Mouse (Mus musculus) cerebellum, adult 11-12 months (tissue): ENCODE results near the gene Cyp26a1.

Experiments used
- DNase-seq: peaks from one replicate; pipeline ENCODE4 v3.0.0; 2022

Gene Cyp26a1

DNA sequence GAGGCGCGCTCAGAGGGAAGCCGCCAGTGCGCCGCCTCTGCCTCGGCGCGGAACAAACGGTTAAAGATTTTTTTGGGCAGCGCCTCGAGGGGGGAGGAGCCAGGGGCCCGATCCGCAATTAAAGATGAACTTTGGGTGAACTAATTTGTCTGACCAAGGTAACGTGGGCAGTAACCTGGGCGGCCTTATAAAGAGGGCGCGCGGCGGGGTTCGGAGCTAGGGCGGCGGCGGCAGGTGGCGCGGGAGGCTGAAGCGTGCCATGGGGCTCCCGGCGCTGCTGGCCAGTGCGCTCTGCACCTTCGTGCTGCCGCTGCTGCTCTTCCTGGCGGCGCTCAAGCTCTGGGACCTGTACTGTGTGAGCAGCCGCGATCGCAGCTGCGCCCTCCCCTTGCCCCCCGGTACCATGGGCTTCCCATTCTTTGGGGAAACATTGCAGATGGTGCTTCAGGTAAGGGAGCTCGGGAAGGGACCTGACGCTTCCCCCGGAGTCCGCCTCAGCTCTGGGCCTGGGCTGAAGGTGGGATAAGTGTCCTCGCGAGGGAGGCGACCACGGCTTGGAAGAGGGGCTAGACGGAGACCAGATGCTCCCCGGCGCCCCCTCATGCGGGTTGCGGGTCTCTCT, at the start of gene Cyp26a1:
Gene Cyp26a1, plus strand, starts transcription at position 148 of the 622 bp plus-strand sequence.
- no peak for DNase-seq

GRCm38 (mm10) chr19:37647994-37648393, 49.6 kb upstream of the Cyp26a1 start:
- DNase-seq = no peak

- DNase-seq = no peak
Observed at GRCm38 (mm10) chr19:37650526-37650925, 47.1 kb upstream of the Cyp26a1 start.

DNA sequence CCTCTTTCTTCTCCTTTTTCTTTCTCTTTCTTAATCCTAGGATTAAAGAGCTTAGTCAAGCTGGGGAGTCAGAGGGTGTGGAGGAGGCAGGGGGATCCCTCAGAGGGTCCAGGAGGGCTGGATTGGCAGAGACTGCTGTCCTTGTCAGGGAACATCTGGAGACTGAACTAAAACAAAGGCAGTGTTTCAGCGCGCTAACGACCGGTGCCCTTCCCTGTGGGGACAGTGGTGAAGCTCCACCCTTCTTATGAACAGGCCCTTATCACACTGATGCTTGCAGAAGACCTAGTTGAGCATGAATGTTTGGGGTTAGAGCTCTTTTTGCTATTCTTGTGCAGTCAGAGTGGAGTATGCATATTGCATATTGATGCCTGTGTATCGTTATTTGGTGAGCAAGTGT, 43.6 kb upstream of the Cyp26a1 start:
- DNase-seq = no peak

GRCm38 (mm10) chr19:37656441-37656840, 41.2 kb upstream of the Cyp26a1 start:
- DNase-seq = no peak

GRCm38 (mm10) chr19:37665256-37665655, 32.3 kb upstream of the Cyp26a1 start:
- DNase-seq = no peak

DNA sequence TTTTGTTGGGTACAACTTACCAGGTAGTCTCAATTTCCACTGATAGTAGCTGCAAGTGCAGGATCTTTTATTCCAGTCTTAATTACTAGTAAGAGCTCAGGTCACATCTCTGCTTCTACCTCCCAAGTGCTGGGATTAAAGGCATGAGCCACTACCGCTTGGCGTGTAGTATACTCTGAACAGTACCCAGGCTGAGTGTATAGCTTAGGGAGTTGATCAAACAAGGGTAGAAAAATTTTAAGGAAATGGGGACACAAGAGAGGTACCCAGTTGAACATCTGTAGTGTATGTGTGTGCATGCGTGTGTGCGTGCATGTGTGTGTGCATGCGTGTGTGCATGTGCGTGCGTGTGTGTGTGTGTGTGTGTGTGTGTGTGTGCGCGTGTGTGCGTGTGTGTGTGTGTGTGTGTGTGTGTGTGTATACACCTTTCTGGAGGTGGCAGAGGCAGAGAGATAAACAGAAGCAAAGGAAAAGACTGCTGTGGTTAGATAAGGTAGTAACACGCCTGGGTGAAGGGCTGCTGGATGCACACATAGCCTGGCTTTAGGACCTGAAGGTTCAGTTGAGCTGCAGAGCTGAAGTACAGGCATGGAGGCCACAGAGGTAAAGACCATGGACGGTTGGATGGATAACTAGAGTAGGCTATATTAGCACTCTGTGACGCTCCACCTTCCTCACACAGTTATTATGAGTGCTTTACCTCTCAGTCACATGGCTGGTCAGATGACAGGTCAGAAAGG, 29.6 kb upstream of the Cyp26a1 start:
- no peak for DNase-seq

GRCm38 (mm10) chr19:37668657-37669056, 28.9 kb upstream of the Cyp26a1 start:
- no peak for DNase-seq

DNA sequence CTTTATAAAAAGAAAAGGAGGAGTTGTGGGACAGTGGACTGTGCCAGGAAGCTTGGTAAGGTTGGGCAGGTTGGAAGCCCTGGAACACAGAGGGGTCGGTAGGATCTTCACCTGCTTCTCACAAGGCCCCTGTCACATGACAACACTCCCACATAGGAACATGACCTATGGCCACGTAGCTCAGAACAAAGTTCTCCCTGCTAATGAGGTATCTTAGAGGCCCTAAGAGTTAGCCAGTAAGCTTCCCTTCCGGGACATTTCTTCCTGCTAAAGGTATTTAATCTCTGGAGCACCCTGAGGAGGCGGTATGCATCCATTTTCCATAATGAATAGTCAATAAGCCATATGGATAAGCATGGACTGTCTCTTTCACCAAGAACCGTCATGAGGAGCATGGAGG, 28.1 kb upstream of the Cyp26a1 start:
- no peak for DNase-seq

DNA sequence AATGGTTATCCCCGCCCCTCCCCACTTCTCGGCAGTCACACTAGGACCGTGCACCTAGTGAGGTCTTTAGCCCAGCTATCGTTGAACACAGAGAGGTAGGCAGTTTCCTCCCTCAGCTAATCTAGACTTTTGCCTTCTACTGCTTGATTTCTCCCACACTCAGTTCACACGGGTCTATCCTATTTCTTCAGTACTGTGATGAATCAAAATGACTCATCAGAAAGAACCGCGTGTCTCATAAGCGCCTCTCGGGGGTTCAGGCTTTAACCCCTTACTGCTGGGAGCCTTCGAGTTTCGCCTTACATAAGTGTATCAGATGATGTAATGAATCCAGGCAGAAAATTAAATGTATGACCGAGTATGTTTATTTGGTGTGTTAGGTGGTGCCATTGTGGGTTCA, 24.2 kb upstream of the Cyp26a1 start:
- no peak for DNase-seq

- DNase-seq = no peak
Observed at GRCm38 (mm10) chr19:37685281-37685680, 12.3 kb upstream of the Cyp26a1 start, which contains the start of gene Cyp26c1. Gene Cyp26c1 (plus strand): TSS chr19:37685581.

GRCm38 (mm10) chr19:37686347-37686746, 11.3 kb upstream of the Cyp26a1 start:
- no peak for DNase-seq

DNA sequence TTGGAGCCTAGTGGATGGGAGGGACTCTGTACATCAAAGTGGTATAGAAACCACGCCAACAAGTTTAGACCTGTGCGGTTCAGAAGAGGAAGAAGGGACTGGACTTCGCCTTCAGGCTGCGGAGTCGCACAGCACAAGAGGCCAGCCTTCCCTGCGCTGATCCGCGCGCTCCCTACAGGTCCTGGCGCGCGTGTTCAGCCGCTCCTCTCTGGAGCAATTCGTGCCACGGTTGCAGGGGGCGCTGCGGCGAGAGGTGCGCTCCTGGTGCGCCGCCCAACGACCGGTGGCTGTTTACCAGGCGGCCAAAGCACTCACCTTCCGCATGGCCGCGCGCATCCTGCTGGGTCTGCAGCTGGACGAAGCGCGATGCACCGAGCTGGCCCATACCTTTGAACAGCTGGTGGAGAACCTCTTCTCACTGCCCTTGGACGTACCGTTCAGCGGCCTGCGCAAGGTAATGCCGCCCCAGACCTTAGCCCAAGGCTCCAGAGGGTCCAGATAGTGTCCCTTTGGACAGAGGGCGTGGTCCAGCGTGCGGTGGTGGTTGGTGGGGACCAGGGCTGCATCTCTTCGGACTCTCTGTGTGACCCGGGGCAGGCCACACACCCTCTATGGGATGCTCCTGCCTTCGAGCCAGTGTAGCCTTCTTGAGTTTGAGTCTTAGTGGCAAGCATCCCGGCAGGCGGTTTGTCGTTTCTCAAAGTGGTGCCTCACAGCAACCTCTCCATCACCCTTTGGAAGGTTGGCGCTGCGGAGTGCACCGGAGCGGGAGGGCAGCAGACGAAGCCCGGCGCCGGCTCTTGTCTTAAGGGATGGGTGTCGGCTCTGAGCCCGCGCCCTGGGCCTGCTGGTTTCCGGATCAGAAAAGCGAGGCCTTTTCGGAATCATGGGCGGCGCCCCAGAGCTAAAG, 10.4 kb upstream of the Cyp26a1 start:
- no peak for DNase-seq

DNA sequence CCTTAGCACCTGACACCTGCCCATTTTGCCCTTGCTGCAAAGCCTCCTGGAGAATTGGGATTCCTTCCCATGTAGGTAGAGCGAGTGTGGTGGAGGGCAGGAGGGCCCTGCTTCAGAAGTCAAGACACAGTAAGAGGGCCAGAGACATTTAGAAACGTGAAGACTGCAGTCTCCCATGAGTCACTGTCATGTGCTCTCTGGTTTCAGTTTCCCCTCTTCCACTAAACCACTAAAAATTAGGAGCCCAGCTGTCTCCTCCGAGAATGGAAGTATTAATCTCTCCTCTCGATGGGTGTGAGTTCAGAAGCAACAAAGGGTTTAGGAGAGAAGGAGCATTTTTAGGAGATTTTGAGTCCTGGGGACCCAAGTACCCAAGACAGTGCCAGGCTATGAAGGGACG, 8.1 kb upstream of the Cyp26a1 start:
- DNase-seq = no peak

DNA sequence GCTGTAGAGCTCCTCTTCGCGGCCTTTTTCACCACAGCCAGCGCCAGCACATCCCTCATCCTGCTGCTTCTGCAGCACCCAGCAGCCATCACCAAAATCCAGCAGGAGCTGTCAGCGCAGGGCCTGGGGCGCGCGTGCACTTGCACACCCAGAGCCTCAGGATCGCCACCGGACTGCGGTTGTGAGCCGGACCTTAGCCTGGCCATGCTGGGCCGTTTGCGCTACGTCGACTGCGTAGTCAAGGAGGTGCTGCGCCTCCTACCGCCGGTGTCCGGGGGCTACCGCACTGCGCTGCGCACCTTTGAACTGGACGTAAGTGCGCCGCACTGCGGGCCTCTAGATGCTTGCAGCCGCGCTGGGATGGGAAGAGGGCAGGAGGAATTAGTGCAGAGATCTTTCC, 6.9 kb upstream of the Cyp26a1 start:
- DNase-seq = no peak

DNA sequence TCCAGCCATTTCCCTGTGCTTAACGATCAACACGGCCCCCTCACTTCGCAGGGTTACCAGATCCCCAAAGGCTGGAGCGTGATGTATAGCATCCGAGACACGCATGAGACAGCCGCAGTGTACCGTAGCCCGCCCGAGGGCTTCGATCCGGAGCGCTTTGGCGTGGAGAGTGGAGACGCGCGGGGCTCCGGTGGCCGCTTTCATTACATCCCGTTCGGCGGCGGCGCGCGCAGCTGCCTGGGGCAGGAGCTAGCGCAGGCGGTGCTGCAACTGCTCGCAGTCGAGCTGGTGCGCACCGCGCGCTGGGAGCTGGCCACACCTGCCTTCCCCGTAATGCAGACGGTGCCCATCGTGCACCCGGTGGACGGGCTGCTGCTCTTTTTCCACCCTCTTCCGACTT, 4.7 kb upstream of the Cyp26a1 start:
- no peak for DNase-seq

DNA sequence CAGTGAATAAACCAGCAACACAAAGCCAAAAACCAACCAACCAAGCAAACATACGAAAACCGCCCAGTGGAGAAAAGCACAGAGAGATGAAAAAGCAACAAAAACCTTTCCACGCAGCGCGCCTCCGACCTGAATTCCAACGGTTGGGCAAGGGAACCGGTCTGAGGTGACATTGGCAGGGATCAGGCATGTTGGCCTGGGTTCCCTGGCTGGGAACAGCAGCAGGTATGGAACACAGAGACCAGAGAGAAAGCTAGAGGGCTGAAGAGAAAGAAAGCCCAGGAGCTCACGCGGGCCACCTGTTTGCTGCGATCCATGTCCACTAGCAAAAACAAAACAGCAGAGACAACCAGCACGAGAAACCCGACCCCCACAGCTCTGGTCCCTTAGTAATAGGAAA, 2.5 kb upstream of the Cyp26a1 start:
- no peak for DNase-seq

- no peak for DNase-seq
Observed at GRCm38 (mm10) chr19:37695762-37696602, 1.6 kb upstream of the Cyp26a1 start.

DNA sequence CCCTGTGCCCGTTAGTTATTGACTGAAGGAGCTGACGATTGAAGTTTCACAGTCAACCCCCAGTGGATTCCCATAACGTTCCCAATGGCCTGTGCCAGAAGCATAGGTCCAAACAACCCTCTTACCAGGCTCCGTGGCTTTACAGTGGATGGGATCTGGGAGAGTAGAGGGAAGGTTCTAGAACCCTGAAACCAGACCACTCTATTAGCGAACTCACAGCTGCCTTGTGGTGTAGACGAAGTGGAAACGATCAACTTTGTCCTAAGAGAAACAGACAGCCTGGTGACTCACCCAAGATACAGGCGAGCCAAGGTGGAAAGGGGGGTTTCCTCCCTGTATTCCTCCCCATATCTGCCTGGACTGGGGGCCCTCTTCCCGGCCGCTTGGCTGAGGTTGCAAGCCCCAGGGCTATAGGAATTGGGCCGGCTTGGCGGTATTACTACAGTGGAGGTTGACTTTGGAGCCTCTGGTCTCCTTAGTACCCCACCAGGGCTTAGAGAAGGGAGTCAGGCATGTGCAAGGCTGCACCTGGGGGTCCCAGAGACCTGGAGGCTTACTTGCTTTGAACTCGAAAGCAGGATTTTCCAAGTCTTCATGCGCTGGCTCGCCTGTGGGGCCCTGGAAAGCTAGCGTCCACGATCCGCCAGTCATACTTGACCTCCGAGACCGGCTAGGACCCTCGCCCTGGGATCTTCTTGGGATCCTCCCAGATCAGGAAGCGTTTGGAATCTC, 829 bp upstream of the Cyp26a1 start:
- DNase-seq = no peak

DNA sequence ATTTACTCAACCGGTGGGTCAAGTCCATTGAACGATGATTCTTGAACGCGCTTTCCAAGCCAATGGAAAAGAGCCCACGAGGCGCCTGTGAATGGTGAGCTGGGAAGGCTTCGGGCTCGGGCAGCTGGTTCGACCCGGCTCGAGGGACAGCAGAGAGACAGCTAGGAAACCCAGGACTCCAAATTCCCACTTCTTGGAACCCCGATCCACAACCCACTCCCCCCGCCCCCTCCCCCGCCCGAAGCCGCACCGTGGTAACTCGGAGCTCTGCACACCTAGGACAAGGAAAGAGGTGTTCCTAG, 312 bp upstream of the Cyp26a1 start:
- no peak for DNase-seq

DNA sequence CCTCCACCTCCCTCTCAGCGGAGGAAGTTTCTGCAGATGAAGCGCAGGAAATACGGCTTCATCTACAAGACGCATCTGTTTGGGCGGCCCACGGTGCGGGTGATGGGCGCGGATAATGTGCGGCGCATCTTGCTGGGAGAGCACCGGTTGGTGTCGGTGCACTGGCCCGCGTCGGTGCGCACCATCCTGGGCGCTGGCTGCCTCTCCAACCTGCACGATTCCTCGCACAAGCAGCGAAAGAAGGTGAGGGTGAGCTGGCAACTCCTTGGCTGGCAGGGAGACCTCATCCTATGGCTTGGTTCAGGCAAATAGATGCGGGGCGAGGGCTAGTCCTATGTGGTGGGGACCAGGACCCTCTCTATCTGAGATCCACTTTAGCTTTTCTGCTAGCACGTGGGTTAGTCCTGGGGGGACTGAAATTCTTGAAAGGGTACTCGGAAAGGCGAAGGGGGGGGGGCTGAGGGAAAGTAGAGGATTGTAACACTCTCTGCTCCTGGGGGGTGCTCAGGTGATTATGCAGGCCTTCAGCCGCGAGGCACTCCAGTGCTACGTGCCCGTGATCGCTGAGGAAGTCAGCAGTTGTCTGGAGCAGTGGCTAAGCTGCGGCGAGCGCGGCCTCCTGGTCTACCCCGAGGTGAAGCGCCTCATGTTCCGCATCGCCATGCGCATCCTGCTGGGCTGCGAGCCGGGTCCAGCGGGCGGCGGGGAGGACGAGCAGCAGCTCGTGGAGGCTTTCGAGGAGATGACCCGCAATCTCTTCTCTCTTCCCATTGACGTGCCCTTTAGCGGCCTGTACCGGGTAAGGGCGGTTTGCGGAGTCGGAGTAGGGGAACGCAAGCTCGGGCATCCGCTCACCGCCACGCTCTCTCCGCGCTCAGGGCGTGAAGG, 919 bp downstream of the Cyp26a1 start:
- no peak for DNase-seq
